Mouse (Mus musculus) hindbrain, embryonic 13.5 days (tissue): ENCODE measurements at regions not wholly inside any gene's neighbourhood (a gene's known extent, or its start where the extent isn't known, plus 50 kb on each side); places are given as distances from the start of the nearest gene placed in this dataset.
"Not testable (repeated sequence)": the region's sequence is repeated elsewhere in the genome, so short reads cannot be mapped to it uniquely, and the experiment has no call there.

Source experiments
- ATAC-seq: fragments of 200-750 bp; cut with Nextera tagmentation; 2 replicates; pipeline ENCODE4 v1.8.0; 2017; ENCODE audit warnings: moderate TSS enrichment; ENCODE audit not compliant: low FRiP score
- H3K27ac ChIP-seq: fragments of 300-500 bp; sonication (generic); 2 replicates; pipeline ENCODE4 v1.5.1; 2015; ENCODE audit warnings: inconsistent platforms, mild to moderate bottlenecking, moderate library complexity
- H3K27me3 ChIP-seq: fragments of 300-500 bp; sonication (generic); 2 replicates; pipeline ENCODE4 v1.6.1; 2015; ENCODE audit warnings: mild to moderate bottlenecking, inconsistent platforms
- H3K36me3 ChIP-seq: fragments of 300-500 bp; sonication (generic); 2 replicates; pipeline ENCODE4 v1.6.1; 2015; ENCODE audit warnings: mild to moderate bottlenecking, inconsistent platforms
- H3K4me1 ChIP-seq: fragments of 300-500 bp; sonication (generic); replicated peaks from 2 replicates; pipeline ENCODE4 v1.6.1; 2015; ENCODE audit warnings: inconsistent platforms
- H3K4me2 ChIP-seq: fragments of 300-500 bp; sonication (generic); 2 replicates; pipeline ENCODE4 v1.6.1; 2015; ENCODE audit warnings: inconsistent platforms, mild to moderate bottlenecking, moderate library complexity
- H3K4me3 ChIP-seq: fragments of 300-500 bp; sonication (generic); 2 replicates; pipeline ENCODE4 v1.5.1; 2015; ENCODE audit warnings: mild to moderate bottlenecking, inconsistent platforms
- H3K9ac ChIP-seq: fragments of 300-500 bp; sonication (generic); 2 replicates; pipeline ENCODE4 v1.6.1; 2015; ENCODE audit warnings: mild to moderate bottlenecking, inconsistent platforms
- H3K9me3 ChIP-seq: fragments of 300-500 bp; sonication (generic); 2 replicates; pipeline ENCODE4 v1.6.1; 2016; ENCODE audit warnings: inconsistent platforms
- WGBS: fragments of 180-500 bp; shearing (Covaris S2); methylation state at CpG from one replicate; pipeline ENCODE4 v1.1.7; 2015; 5-methylcytosine and 5-hydroxymethylcytosine counted together

- H3K9ac ChIP-seq, H3K36me3 ChIP-seq, H3K4me1 ChIP-seq, H3K4me3 ChIP-seq, H3K27me3 ChIP-seq, H3K9me3 ChIP-seq, H3K27ac ChIP-seq, H3K4me2 ChIP-seq: not testable (repeated sequence)
- peak; percentile 79 for ATAC-seq
- 10% methylated on average over 4 of the region's 9 CpGs for WGBS
Observed at GRCm38 (mm10) chr8:71789031-71789460, 63.5 kb upstream of the Fcho1 start.

GRCm38 (mm10) chr8:71780624-71781023, 55.1 kb upstream of the Fcho1 start:
- H3K27me3 ChIP-seq, H3K27ac ChIP-seq, H3K9ac ChIP-seq, H3K4me1 ChIP-seq, H3K9me3 ChIP-seq, H3K4me3 ChIP-seq, ATAC-seq, H3K36me3 ChIP-seq, H3K4me2 ChIP-seq: not testable (repeated sequence)
- 94% methylated on average over 10 of the region's 10 CpGs for WGBS

- H3K4me2 ChIP-seq, H3K27me3 ChIP-seq, H3K9ac ChIP-seq, H3K9me3 ChIP-seq, H3K4me3 ChIP-seq, H3K27ac ChIP-seq, ATAC-seq, H3K36me3 ChIP-seq, H3K4me1 ChIP-seq: not testable (repeated sequence)
- 69% methylated on average over 4 of the region's 4 CpGs for WGBS
Observed at GRCm38 (mm10) chr8:71779824-71780223, 54.3 kb upstream of the Fcho1 start.

GRCm38 (mm10) chr8:71779380-71779779, 53.9 kb upstream of the Fcho1 start:
- H3K4me2 ChIP-seq, ATAC-seq, H3K9me3 ChIP-seq, H3K4me3 ChIP-seq, H3K4me1 ChIP-seq, H3K9ac ChIP-seq, H3K36me3 ChIP-seq, H3K27ac ChIP-seq, H3K27me3 ChIP-seq: not testable (repeated sequence)
- WGBS = 95% methylated on average over 5 of the region's 5 CpGs

- 87% methylated on average over 10 of the region's 10 CpGs for WGBS
- no peak overlapping the region for H3K4me2 ChIP-seq
- H3K9ac ChIP-seq = no peak overlapping the region
- no peak overlapping the region for H3K27ac ChIP-seq
- no peaks in the 10 kb centered on the region for H3K27me3 ChIP-seq
- no peaks in the 10 kb centered on the region for H3K9me3 ChIP-seq
- ATAC-seq = no peak
- H3K4me3 ChIP-seq = no peak overlapping the region
- H3K36me3 ChIP-seq = no peaks in the 10 kb centered on the region
- no peaks in the 10 kb centered on the region for H3K4me1 ChIP-seq
Observed at GRCm38 (mm10) chr8:71778916-71779315, 53.4 kb upstream of the Fcho1 start.
